Mouse (Mus musculus) embryonic facial prominence, embryonic 14.5 days (tissue): ENCODE results near the gene G430095P16Rik. TPM values are rescaled to one million over a fixed set of nuclear protein-coding genes. Genes with fewer than 3 reads are reported as not detected.

Source experiments
- ATAC-seq: fragments of 200-750 bp; cut with Nextera tagmentation; 2 replicates; pipeline ENCODE4 v1.8.0; 2017; ENCODE audit warnings: low read depth, moderate number of reproducible peaks, moderate TSS enrichment
- DNase-seq: peaks from one replicate; pipeline ENCODE4 v3.0.0-alpha.2; 2015; ENCODE audit warnings: low spot score
- H3K27ac ChIP-seq: fragments of 300-500 bp; sonication (generic); replicated peaks from 2 replicates; pipeline ENCODE4 v1.5.1; 2014; ENCODE audit warnings: low read depth, mild to moderate bottlenecking, low read length, moderate library complexity
- H3K27me3 ChIP-seq: fragments of 300-500 bp; sonication (generic); replicated peaks from 2 replicates; pipeline ENCODE4 v1.6.1; 2014; ENCODE audit warnings: low read length; ENCODE audit not compliant: control insufficient read depth, insufficient read depth
- H3K36me3 ChIP-seq: fragments of 300-500 bp; sonication (generic); 2 replicates; pipeline ENCODE4 v1.6.1; 2014; ENCODE audit warnings: low read length, mixed read lengths; ENCODE audit not compliant: control insufficient read depth, insufficient read depth
- H3K4me1 ChIP-seq: fragments of 300-500 bp; sonication (generic); 2 replicates; pipeline ENCODE4 v1.6.1; 2014; ENCODE audit warnings: antibody characterized with exemption, low read length; ENCODE audit not compliant: control insufficient read depth, insufficient read depth
- H3K4me2 ChIP-seq: fragments of 300-500 bp; sonication (generic); 2 replicates; pipeline ENCODE4 v1.6.1; 2014; ENCODE audit warnings: low read depth, mild to moderate bottlenecking, low read length, moderate library complexity, mixed read lengths
- H3K4me3 ChIP-seq: fragments of 300-500 bp; sonication (generic); 2 replicates; pipeline ENCODE4 v1.5.1; 2014; ENCODE audit warnings: low read depth, mild to moderate bottlenecking, low read length
- H3K9ac ChIP-seq: fragments of 300-500 bp; sonication (generic); 2 replicates; pipeline ENCODE4 v1.6.1; 2014; ENCODE audit warnings: low read depth, mild to moderate bottlenecking, low read length, moderate library complexity, mixed read lengths
- H3K9me3 ChIP-seq: fragments of 300-500 bp; sonication (generic); 2 replicates; pipeline ENCODE4 v1.6.1; 2016; ENCODE audit warnings: low read length; ENCODE audit not compliant: control insufficient read depth
- WGBS: fragments of 180-500 bp; shearing (Covaris S2); extraction: QIAGEN DNeasy Blood & Tissue Kit; methylation state at CpG from one replicate; pipeline ENCODE4 v1.1.7; 2014; 5-methylcytosine and 5-hydroxymethylcytosine counted together
- polyA plus RNA-seq: library from polyadenylated mRNA; unstranded; fragments of >200 nt; fragmentation: Nextera tagmentation; extraction: Ambion mirVana; gene quantifications from 2 replicates; pipeline ENCODE4 v1.2.1, GENCODE M21; 2014

G430095P16Rik gene
- polyA plus RNA-seq, 1 experiment from 2014 or later: 2.7 TPM

DNA sequence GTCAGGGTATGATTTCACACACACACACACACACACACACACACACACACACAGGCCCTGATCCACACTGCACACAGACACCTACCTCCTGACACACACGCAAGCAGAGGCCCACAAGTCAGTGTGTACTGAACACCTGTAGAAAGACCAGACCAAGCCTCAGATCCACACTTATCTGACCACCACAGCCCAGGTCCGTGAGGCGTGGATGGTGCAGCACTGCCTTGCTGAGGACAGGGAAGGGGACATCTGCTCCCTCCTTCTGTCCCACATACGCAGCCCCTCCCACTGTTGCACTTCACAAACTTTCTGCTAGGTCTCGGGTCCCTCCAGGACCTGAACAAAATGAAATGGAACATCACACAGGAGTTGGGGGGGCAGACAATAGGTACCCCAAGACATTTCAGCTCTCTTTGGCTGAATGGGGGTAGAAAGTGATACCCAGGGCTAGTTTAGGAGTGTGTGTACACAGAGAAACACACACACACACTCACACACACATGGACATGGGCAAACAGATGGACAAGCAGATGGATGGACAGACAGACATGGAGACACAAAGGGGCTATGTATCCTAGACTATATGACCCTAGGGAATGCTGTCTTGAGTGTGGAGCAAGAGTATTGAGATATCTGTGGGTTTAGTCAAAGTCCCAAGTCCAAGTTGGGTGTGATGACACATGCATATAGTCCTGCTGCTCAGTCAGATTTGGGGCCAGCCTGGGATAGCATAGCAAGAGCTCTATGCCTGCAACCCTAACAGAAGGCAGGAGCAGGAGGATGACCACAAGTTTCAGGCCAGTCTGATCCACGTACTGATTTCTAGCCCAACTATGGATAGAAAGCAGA lies 30.2 kb downstream of the G430095P16Rik start:
- peaks cover 25% of the 10 kb centered on the region for H3K4me1 ChIP-seq
- H3K4me2 ChIP-seq: no peak overlapping the region
- DNase-seq: no peak
- no peaks in the 10 kb centered on the region for H3K9me3 ChIP-seq
- WGBS: 68% methylated on average over 6 of the region's 6 CpGs
- H3K27me3 ChIP-seq: no peaks in the 10 kb centered on the region
- no peak for ATAC-seq
- H3K9ac ChIP-seq: no peak overlapping the region
- H3K36me3 ChIP-seq: peaks cover 44% of the 10 kb centered on the region
- H3K4me3 ChIP-seq: no peak overlapping the region
- H3K27ac ChIP-seq: no peak overlapping the region

DNA sequence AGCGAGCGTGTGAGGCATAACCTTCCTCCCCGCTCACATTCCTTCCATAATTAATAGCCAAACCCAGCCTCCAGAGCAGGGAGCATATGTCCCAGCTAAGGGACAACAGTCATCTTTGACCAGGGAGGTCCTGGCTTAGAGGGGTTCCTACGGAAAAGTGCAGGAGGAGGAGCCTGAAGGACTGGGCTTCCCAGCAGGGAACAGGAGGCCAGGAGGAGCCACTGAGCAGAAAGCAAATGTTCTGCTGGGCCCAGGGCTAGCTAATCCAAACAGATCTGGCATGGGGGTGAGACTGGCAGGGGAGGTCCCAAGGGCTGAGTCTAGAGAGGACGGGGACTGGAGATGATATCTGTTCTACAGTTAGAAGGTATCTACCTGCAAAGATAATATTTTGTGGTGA lies 34.7 kb downstream of the G430095P16Rik start:
- Histone ChIP-seq H3K4me2 (no peak overlapping the region), H3K27me3 (no peaks in the 10 kb centered on the region; the same call in 1 of the 2 replicates), H3K4me1 (peaks cover 16% of the 10 kb centered on the region), H3K27ac (no peak overlapping the region), H3K9me3 (no peaks in the 10 kb centered on the region), H3K9ac (0 out of 2 replicates have a peak overlapping the region, but pooled peaks have one; percentile 14), H3K4me3 (no peak overlapping the region), H3K36me3 (peaks cover 54% of the 10 kb centered on the region)
- DNase-seq (no peak), ATAC-seq (no peak)
- 34% methylated on average over 5 of the region's 5 CpGs for WGBS

DNA sequence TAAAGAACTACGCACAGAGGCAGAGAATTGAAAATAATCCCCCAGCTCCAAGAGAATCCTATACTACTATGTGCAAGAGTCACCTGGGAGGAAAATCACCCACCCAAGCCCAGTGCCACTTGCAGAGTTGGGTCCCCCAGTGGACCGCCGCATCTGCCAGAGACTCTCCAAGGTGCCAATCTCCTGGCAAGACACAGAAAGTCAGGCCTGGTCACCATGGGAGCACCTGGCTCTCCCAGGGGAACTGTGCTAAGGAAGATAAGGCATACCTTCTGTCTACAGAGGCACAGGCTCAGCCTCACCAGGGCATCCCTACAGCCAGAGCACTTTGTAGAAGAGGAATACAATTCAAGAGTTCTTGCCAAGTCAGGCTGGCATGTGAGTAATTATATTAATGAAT lies 35.5 kb downstream of the G430095P16Rik start:
- Histone ChIP-seq H3K27me3 (no peaks in the 10 kb centered on the region; the same call in 1 of the 2 replicates), H3K36me3 (peaks cover 62% of the 10 kb centered on the region), H3K4me1 (peaks cover 16% of the 10 kb centered on the region), H3K9ac (no peak overlapping the region), H3K4me3 (no peak overlapping the region), H3K9me3 (no peaks in the 10 kb centered on the region), H3K27ac (no peak overlapping the region), H3K4me2 (no peak overlapping the region)
- no peak for DNase-seq
- no peak for ATAC-seq
- WGBS: 91% methylated on average over 3 of the region's 3 CpGs

GRCm38 (mm10) chr8:84759126-84759525 lies 36.3 kb downstream of the G430095P16Rik start:
- Histone ChIP-seq H3K4me1 (peaks cover 16% of the 10 kb centered on the region), H3K9me3 (no peaks in the 10 kb centered on the region), H3K27me3 (no peaks in the 10 kb centered on the region; the same call in none of the 2 replicates), H3K36me3 (peaks cover 65% of the 10 kb centered on the region), H3K4me2 (no peak overlapping the region), H3K27ac (no peak overlapping the region), H3K4me3 (no peak overlapping the region), H3K9ac (no peak overlapping the region)
- no peak for ATAC-seq
- no peak for DNase-seq
- WGBS: 63% methylated on average over 7 of the region's 7 CpGs

GRCm38 (mm10) chr8:84759718-84760117 lies 36.9 kb downstream of the G430095P16Rik start:
- H3K27ac ChIP-seq: no peak overlapping the region
- DNase-seq: no peak
- H3K36me3 ChIP-seq: peaks cover 66% of the 10 kb centered on the region

GRCm38 (mm10) chr8:84760405-84760805 lies 37.6 kb downstream of the G430095P16Rik start:
- DNase-seq (no peak), ATAC-seq (no peak)
- H3K4me1 ChIP-seq: peaks cover 17% of the 10 kb centered on the region
- no peak overlapping the region; the same call in 1 of the 2 replicates for H3K9ac ChIP-seq
- H3K27ac ChIP-seq: no peak overlapping the region; the same call in 1 of the 2 replicates
- no peak overlapping the region for H3K4me2 ChIP-seq
- H3K9me3 ChIP-seq: no peaks in the 10 kb centered on the region
- peaks cover 59% of the 10 kb centered on the region for H3K36me3 ChIP-seq
- no peaks in the 10 kb centered on the region; the same call in none of the 2 replicates for H3K27me3 ChIP-seq
- H3K4me3 ChIP-seq: no peak overlapping the region
- 39% methylated on average over 7 of the region's 7 CpGs for whole genome bisulfite sequencing

More at GRCm38 (mm10) chr8:84759718-84760117, 36.9 kb downstream of the G430095P16Rik start:
- 89% methylated on average over 10 of the region's 10 CpGs for WGBS
- no peak overlapping the region for H3K9ac ChIP-seq
- H3K9me3 ChIP-seq: no peaks in the 10 kb centered on the region
- no peaks in the 10 kb centered on the region; the same call in none of the 2 replicates for H3K27me3 ChIP-seq
- no peak overlapping the region for H3K4me3 ChIP-seq
- ATAC-seq: no peak
- H3K4me1 ChIP-seq: peaks cover 16% of the 10 kb centered on the region
- H3K4me2 ChIP-seq: no peak overlapping the region

DNA sequence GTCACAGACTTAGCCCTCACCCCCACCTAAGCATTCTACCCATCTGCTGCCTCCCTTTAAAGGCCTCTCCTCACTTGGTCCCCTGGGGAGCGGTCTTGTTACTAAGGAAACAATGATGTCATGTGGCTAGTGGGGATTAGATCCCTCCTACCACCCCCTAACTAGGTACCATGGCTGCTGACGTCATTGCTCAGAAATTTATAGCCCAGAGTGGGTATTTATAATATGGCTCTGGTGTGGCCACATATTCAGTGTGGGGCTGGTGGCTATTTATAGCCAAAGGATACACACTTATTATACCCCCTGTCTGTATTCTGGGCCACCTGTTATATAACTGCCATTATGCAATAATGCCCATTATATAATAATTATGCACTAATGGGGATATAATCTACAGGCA lies 38.1 kb downstream of the G430095P16Rik start:
- Histone ChIP-seq H3K4me3 (no peak overlapping the region), H3K36me3 (peaks cover 54% of the 10 kb centered on the region), H3K4me2 (no peak overlapping the region), H3K9ac (no peak overlapping the region), H3K27me3 (no peaks in the 10 kb centered on the region; the same call in none of the 2 replicates), H3K9me3 (no peaks in the 10 kb centered on the region), H3K4me1 (peaks cover 22% of the 10 kb centered on the region), H3K27ac (no peak overlapping the region; the same call in 1 of the 2 replicates)
- 28% methylated on average over 2 of the region's 2 CpGs for WGBS
- ATAC-seq (peak; percentile 21; the same call in 1 of the 2 replicates), DNase-seq (peak; percentile 69)

- WGBS: 59% methylated on average over 4 of the region's 4 CpGs
- DNase-seq (no peak), ATAC-seq (no peak)
- peaks cover 17% of the 10 kb centered on the region for H3K4me1 ChIP-seq
- H3K9me3 ChIP-seq: no peaks in the 10 kb centered on the region
- H3K9ac ChIP-seq: no peak overlapping the region
- peaks cover 4% of the 10 kb centered on the region for H3K27me3 ChIP-seq
- H3K4me2 ChIP-seq: no peak overlapping the region
- H3K4me3 ChIP-seq: no peak overlapping the region
- H3K36me3 ChIP-seq: peaks cover 59% of the 10 kb centered on the region
- no peak overlapping the region for H3K27ac ChIP-seq
Measured at GRCm38 (mm10) chr8:84764100-84764499, 41.3 kb downstream of the G430095P16Rik start.
